12 mouse cellular contexts compared by ENCODE assay signal in the genomic region with DNA sequence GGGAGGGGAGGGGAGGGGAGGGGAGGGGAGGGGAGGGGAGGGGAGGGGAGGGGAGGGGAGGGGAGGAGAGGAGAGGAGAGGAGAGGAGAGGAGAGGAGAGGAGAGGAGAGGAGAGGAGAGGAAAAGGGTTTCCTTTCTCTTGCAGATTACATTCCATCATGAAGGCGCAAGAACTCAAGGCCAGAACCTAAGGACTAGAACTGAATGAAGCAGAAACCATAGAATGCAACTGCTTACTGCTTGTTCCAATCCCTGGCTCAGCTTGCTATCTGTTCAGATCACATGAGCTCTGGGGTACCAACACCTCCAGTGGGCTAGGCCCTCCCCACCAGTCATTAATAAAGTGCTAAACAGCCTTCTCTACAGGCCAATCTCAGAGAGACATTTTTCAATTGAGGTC. TPM values are rescaled to one million over a fixed set of nuclear protein-coding genes. Genes with fewer than 3 reads are reported as not detected.
"Had no signal": no experiment of that assay in that cellular context is flagged by ENCODE, and none has a peak within 500 bp of the region (broad histone marks: within the 10 kb centered on the region; RNA-seq: fewer than 3 reads in every experiment).

No protein-coding gene starts in this region.

RNA-seq across cellular contexts. Expression of a gene that starts 55.7 kb away (rescaled TPM):
- polyA plus RNA-seq: neural tube, embryonic 13.5 days; neural tube, embryonic 14.5 days; neural tube, embryonic 15.5 days; small intestine, adult 2 months; spleen, adult 2 months; stomach, embryonic 14.5 days; stomach, embryonic 15.5 days; stomach, embryonic 16.5 days; stomach, postnatal 0 days; thymus, adult 2 months; thymus, postnatal 0 days; urinary bladder, adult 2 months had no signal
